Mouse (Mus musculus) granulocyte monocyte progenitor cell, adult 5-6 weeks (primary cell): Measurements from ENCODE around the gene Pcid2. TPM values are rescaled to one million over a fixed set of nuclear protein-coding genes. Genes with fewer than 3 reads are reported as not detected.

Experiments used
- ATAC-seq: replicated peaks from 2 replicates; pipeline ENCODE4 v1.8.0; 2016; ENCODE audit warnings: mild to moderate bottlenecking, moderate TSS enrichment, inconsistent platforms; ENCODE audit not compliant: poor library complexity, severe bottlenecking
- total RNA-seq, 2 experiments: library from RNA; stranded (forward) in 1 of 2; stranded (reverse) in 1 of 2; fragments of 200-712, 200-1000 nt in 1 of 2; fragments of >200 nt in 1 of 2; fragmentation: Nextera tagmentation in 1 of 2; gene quantifications; 2 replicates each; pipeline ENCODE4 v1.2.3; 2014 to 2017

The Pcid2 gene
- total RNA-seq (2014; fragmentation: Nextera tagmentation) (26.4 and 28.0 TPM in 2 replicates), total RNA-seq (2017) (17.1 and 20.2 TPM in 2 replicates)

- peak; percentile 87 for ATAC-seq
Observed at GRCm38 (mm10) chr8:13105087-13105881, at the start of gene Pcid2, which contains the start of gene Cul4a. Pcid2 (minus strand) TSS chr8:13105459. Cul4a (plus strand) TSS chr8:13105621.

- no peak for ATAC-seq
Observed at GRCm38 (mm10) chr8:13154099-13154498, 48.8 kb upstream of the Pcid2 start.

- no peak for ATAC-seq
Observed at GRCm38 (mm10) chr8:13150929-13151328, 45.7 kb upstream of the Pcid2 start.

- ATAC-seq: no peak
Observed at GRCm38 (mm10) chr8:13149866-13150265, 44.6 kb upstream of the Pcid2 start.

GRCm38 (mm10) chr8:13149287-13149686 is 44.0 kb upstream of the Pcid2 start:
- ATAC-seq: no peak

- ATAC-seq: no peak
Observed at GRCm38 (mm10) chr8:13148476-13148875, 43.2 kb upstream of the Pcid2 start.

GRCm38 (mm10) chr8:13141681-13142080 is 36.4 kb upstream of the Pcid2 start:
- ATAC-seq: no peak

- ATAC-seq: no peak
Observed at GRCm38 (mm10) chr8:13139641-13140182, 34.5 kb upstream of the Pcid2 start.

GRCm38 (mm10) chr8:13132220-13132619 is 27.0 kb upstream of the Pcid2 start:
- peak; percentile 80 for ATAC-seq

- ATAC-seq: no peak
Observed at GRCm38 (mm10) chr8:13124897-13125296, 19.6 kb upstream of the Pcid2 start.

GRCm38 (mm10) chr8:13122887-13123421 is 17.7 kb upstream of the Pcid2 start:
- peak; percentile 29; the same call in 1 of the 2 replicates for ATAC-seq

GRCm38 (mm10) chr8:13120882-13121665 is 15.8 kb upstream of the Pcid2 start:
- peak; percentile 36 for ATAC-seq

- ATAC-seq: no peak
Observed at GRCm38 (mm10) chr8:13118516-13118915, 13.3 kb upstream of the Pcid2 start.

- no peak for ATAC-seq
Observed at GRCm38 (mm10) chr8:13117096-13117495, 11.8 kb upstream of the Pcid2 start.

GRCm38 (mm10) chr8:13113232-13113631 is 8.0 kb upstream of the Pcid2 start:
- ATAC-seq: peak; percentile 17; the same call in 1 of the 2 replicates

GRCm38 (mm10) chr8:13111917-13112316 is 6.7 kb upstream of the Pcid2 start:
- no peak for ATAC-seq

GRCm38 (mm10) chr8:13109416-13109960 is 4.2 kb upstream of the Pcid2 start:
- ATAC-seq: no peak

GRCm38 (mm10) chr8:13108967-13109366 is 3.7 kb upstream of the Pcid2 start:
- ATAC-seq: no peak

- no peak for ATAC-seq
Observed at GRCm38 (mm10) chr8:13107990-13108638, 2.9 kb upstream of the Pcid2 start.
